Mouse (Mus musculus): Measurements from ENCODE around the gene Cbarp. TPM values are rescaled to one million over a fixed set of nuclear protein-coding genes. Genes with fewer than 3 reads are reported as not detected.
A peak's percentile ranks its signal among the peaks of the same experiment; 100 is the strongest.

Gene Cbarp
- total and polyA plus RNA-seq, 3 experiments = 0.19 to 2.4 (median 2.3) TPM

DNA sequence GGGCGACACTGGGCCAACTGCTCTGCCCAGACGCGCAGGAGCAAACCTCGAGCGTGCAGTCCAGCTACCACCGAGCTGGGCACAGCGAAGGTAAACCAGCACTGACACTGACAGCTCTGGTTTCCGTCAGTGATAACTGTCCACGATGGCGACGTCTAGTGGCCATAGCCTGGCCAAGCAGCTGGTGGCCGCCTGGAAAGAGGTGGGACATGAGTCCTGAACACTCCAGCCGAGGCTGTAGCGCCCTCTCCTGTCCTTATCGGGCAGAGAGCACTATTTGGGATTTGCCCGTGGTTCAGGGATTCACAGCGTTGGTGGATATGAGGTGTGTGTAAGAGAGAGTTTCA lies 24.3 kb upstream of the Cbarp start (continued):
- TF ChIP-seq ZC3H11A (IDR thresholded peaks at IDR 0.05; ENCODE audit: low read depth, low read length) (peak; percentile 92), POLR2AphosphoS2 (IDR thresholded peaks at IDR 0.05; ENCODE audit: low read depth, low read length) (no peak; the same call in 1 of the 2 replicates), SIN3A (IDR thresholded peaks at IDR 0.05; ENCODE audit: low read length) (peak; percentile 96), POLR2A (IDR thresholded peaks at IDR 0.05; ENCODE audit: low read depth, low read length) (peak; percentile 53), SMC3 (IDR thresholded peaks at IDR 0.05; ENCODE audit: low read depth, low read length) (peak; percentile 99), HCFC1 (IDR thresholded peaks at IDR 0.05; ENCODE audit: low read depth, low read length) (peak; percentile 58; the same call in 1 of the 2 replicates), PAX5 (IDR thresholded peaks at IDR 0.05; ENCODE audit: low read length) (no peak), MAFK (IDR thresholded peaks at IDR 0.05; ENCODE audit: insufficient replicate concordance, low read length) (no peak), ZKSCAN1 (IDR thresholded peaks at IDR 0.05; ENCODE audit: borderline replicate concordance, low read depth, low read length) (no peak), ELF1 (IDR thresholded peaks at IDR 0.05; ENCODE audit: low read depth, low read length) (peak; percentile 60; the same call in 1 of the 2 replicates), JUN (IDR thresholded peaks at IDR 0.05; ENCODE audit: insufficient read depth, low read depth, low read length) (no peak), TBP (conservative IDR thresholded peaks at IDR 0.05; ENCODE audit: low read depth, low read length) (0 out of 2 replicates have a peak, but pooled peaks have one; percentile 56)

DNA sequence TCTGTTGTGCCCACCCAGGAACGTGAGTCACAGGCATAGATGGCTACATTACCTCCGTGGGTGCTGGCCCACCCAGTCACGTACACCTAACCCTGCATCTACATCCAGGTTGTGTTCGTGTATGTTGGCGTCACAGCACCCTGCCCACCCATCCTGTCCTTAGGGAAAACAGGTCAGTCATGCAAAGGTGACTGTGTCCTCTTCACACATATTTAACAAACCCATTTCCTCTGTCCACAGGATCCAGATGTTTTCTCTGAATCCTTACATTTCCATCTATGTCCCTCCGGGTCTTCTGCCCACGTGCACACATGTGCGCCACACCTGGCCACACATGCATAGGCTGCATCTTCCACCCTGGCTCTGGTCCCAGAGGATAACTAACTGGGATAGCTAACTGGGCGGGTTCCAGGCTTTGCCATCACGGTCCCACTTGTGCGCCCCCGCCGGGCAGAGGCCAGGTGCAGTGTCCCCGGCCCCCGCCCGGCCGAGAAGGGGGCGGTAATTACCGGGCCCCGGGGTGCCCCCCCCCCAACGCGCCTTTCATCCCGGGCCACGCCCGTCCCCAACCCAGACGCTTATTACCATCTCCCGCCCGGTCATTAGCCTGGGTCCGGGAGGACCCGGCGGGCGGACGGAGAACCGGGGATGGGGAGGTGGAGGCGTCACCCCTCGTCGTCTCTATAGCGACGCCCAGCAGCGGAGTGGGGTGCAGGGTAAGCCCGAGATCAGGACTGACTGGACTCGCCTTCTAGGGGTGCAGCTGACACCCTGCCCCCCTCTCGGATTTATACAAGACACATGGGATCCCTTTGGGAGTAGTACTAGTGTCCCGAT lies 23.7 kb upstream of the Cbarp start:
- in situ Hi-C loops (cut with MboI; ENCODE audit: low pct_ligation_motif_present, low pct_unique_long_range_greater_than_20kb, low sequenced_read_pairs) (no loop called here), dilution Hi-C loops (cut with MboI; ENCODE audit: extremely low pct_ligation_motif_present, extremely low pct_unique_long_range_greater_than_20kb, low sequenced_read_pairs) (no loop called here)
- peaks cover 10% of the 10 kb centered on the region for H3K79me2 ChIP-seq (replicated peaks; ENCODE audit: control insufficient read depth, extremely low read depth, insufficient read depth, poor library complexity, severe bottlenecking)
- H3K27ac ChIP-seq (ENCODE audit: insufficient read depth, low read depth) = no peak overlapping the region
- H3K9me3 ChIP-seq (replicated peaks; ENCODE audit: low read length) = no peaks in the 10 kb centered on the region
- H3K4me2 ChIP-seq (ENCODE audit: insufficient read depth, low read depth, poor library complexity, severe bottlenecking) = peak overlapping the region; percentile 69
- DNase-seq (ENCODE audit: extremely low read depth) = no peak
- H3K27me3 ChIP-seq (replicated peaks) = no peaks in the 10 kb centered on the region
- H3K9ac ChIP-seq (ENCODE audit: insufficient read depth, low read depth) = peak overlapping the region; percentile 58
- H3K36me3 ChIP-seq (replicated peaks in 1 of 2; ENCODE audit: control insufficient read depth in 1 of 2, insufficient read depth in 1 of 2, low read length in 1 of 2) = peaks cover 0 to 2% of the 10 kb centered on the region in 2 experiments
- TF ChIP-seq UBTF (IDR thresholded peaks at IDR 0.05; ENCODE audit: low read depth, low read length) (0 out of 2 replicates have a peak, but pooled peaks have one; percentile 53), SIN3A (IDR thresholded peaks at IDR 0.05; ENCODE audit: low read length) (no peak), BHLHE40 (IDR thresholded peaks at IDR 0.05; ENCODE audit: low read depth, low read length) (peak; percentile 43; the same call in 1 of the 2 replicates), MYC (IDR thresholded peaks at IDR 0.05; ENCODE audit: low read depth, low read length) (no peak), USF1 (IDR thresholded peaks at IDR 0.05; ENCODE audit: low read depth, low read length) (no peak)
- H3K4me3 ChIP-seq (replicated peaks in 1 of 3; ENCODE audit: low read depth in 2 of 3, low read length in 2 of 3, poor library complexity in 1 of 3) = peak overlapping the region in 2 of 3 experiments; percentile 5 to 61
- H3K4me1 ChIP-seq (ENCODE audit: control insufficient read depth in 1 of 2, insufficient read depth in 2 of 2) = peaks cover 27 to 75% of the 10 kb centered on the region in 2 experiments

DNA sequence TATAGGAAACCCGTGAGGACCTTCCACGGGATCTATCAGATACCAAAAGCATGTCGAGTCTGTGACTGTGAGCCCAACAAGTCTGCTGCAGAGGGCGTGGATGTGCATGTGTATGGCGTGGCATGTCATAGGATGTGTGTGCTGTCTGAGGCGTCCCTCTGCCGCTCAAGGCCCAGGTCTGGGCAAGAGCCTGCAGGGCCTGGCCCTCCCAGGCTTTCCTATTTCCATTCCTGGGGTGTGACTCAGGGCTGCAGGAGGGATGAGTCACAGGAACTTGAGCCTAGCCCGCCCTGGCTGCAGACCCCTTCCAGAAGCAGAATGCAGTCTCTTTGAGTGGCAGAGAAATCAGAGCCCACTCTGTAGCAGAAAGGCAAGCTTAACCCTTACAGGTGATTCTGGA lies 23.1 kb upstream of the Cbarp start:
- no peak overlapping the region for H3K9ac ChIP-seq (ENCODE audit: insufficient read depth, low read depth)
- TF ChIP-seq ZNF384 (IDR thresholded peaks at IDR 0.05; ENCODE audit: low read depth, low read length) (peak; percentile 20; the same call in 1 of the 2 replicates), USF2 (conservative IDR thresholded peaks at IDR 0.05; ENCODE audit: low read depth, low read length) (no peak), HCFC1 (IDR thresholded peaks at IDR 0.05; ENCODE audit: low read depth, low read length) (no peak), SIN3A (IDR thresholded peaks at IDR 0.05; ENCODE audit: low read length) (no peak), GABPA (IDR thresholded peaks at IDR 0.05; ENCODE audit: insufficient replicate concordance, low read depth, low read length) (no peak)
- DNase-seq (ENCODE audit: extremely low read depth) = no peak
- peaks cover 3% of the 10 kb centered on the region for H3K79me2 ChIP-seq (replicated peaks; ENCODE audit: control insufficient read depth, extremely low read depth, insufficient read depth, poor library complexity, severe bottlenecking)
- H3K4me3 ChIP-seq (replicated peaks in 1 of 3; ENCODE audit: low read depth in 2 of 3, low read length in 2 of 3, poor library complexity in 1 of 3) = no peak overlapping the region
- in situ Hi-C loops (cut with MboI; ENCODE audit: low pct_ligation_motif_present, low pct_unique_long_range_greater_than_20kb, low sequenced_read_pairs) (no loop called here), dilution Hi-C loops (cut with MboI; ENCODE audit: extremely low pct_ligation_motif_present, extremely low pct_unique_long_range_greater_than_20kb, low sequenced_read_pairs) (no loop called here)
- no peak overlapping the region for H3K4me2 ChIP-seq (ENCODE audit: insufficient read depth, low read depth, poor library complexity, severe bottlenecking)
- no peaks in the 10 kb centered on the region for H3K27me3 ChIP-seq (replicated peaks)
- H3K4me1 ChIP-seq (ENCODE audit: control insufficient read depth in 1 of 2, insufficient read depth in 2 of 2) = peaks cover 34 to 76% of the 10 kb centered on the region in 2 experiments
- no peaks in the 10 kb centered on the region for H3K9me3 ChIP-seq (replicated peaks; ENCODE audit: low read length)
- no peak overlapping the region for H3K27ac ChIP-seq (ENCODE audit: insufficient read depth, low read depth)
- H3K36me3 ChIP-seq (replicated peaks in 1 of 2; ENCODE audit: control insufficient read depth in 1 of 2, insufficient read depth in 1 of 2, low read length in 1 of 2) = no peaks in the 10 kb centered on the region
